Mouse (Mus musculus): ENCODE results near the gene Tceanc. TPM values are rescaled to one million over a fixed set of nuclear protein-coding genes. Genes with fewer than 3 reads are reported as not detected.
"Not testable (repeated sequence)": the region's sequence is repeated elsewhere in the genome, so short reads cannot be mapped to it uniquely, and the experiment has no call there.

Gene Tceanc
- polyA plus RNA-seq, 1 experiment from 2014 or later: 6.6 TPM

DNA sequence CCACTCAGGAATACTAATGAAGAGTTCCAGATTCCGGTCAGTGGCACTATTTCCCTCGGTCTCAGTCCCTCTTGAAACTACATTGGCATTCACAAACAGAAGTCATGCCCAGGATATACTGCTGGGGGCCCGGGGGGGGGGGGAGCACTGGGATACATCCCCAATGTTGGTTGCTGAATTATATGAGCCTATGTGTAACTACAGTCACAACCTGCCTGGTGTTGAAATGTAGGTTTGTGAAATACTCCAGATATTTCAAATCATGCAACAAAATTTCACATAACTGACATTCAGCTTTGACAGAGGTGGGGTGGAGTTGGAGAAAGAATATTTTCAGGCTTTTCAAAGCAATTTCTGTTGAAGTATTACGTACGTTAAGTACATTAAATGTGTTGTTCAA, 2.4 kb upstream of the Tceanc start:
- 69% methylated on average over 5 of the region's 5 CpGs for WGBS
- Histone ChIP-seq H3K4me3 (no peak overlapping the region), H3K27ac (no peak overlapping the region), H3K9ac (no peak overlapping the region), H3K9me3 (no peaks in the 10 kb centered on the region), H3K36me3 (no peaks in the 10 kb centered on the region), H3K4me1 (no peaks in the 10 kb centered on the region), H3K4me2 (no peak overlapping the region), H3K27me3 (no peaks in the 10 kb centered on the region)
- no peak for ATAC-seq (ENCODE audit: borderline replicate concordance, extremely low read depth, low FRiP score, low TSS enrichment)

DNA sequence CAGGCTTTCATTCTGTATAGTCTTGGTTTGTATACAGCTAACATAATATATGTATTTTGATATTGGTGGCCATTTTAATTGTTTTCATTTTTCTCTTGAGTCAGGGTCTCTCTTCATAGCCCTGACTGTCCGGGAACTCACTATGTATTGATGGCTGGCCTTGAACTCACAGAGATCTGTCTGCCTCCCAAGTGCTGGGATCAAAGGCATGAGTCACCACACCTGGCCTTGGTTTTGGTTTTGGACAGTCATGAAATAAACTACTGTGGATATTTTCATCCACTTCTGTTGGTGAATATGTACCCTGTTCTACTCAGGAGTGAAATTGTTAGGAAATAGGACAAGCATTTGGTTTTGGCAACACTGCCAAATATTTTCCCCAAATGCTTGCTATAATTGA, 1.7 kb downstream of the Tceanc start:
- Histone ChIP-seq H3K9ac (no peak overlapping the region), H3K9me3 (no peaks in the 10 kb centered on the region), H3K27ac (no peak overlapping the region), H3K4me1 (0 out of 2 replicates have a peak, but pooled peaks cover 3% of the 10 kb centered on the region), H3K4me2 (no peak overlapping the region), H3K4me3 (no peak overlapping the region), H3K36me3 (no peaks in the 10 kb centered on the region), H3K27me3 (no peaks in the 10 kb centered on the region; the same call in 1 of the 2 replicates)
- 59% methylated on average over 1 of the region's 1 CpGs for WGBS
- no peak for ATAC-seq (ENCODE audit: borderline replicate concordance, extremely low read depth, low FRiP score, low TSS enrichment)

DNA sequence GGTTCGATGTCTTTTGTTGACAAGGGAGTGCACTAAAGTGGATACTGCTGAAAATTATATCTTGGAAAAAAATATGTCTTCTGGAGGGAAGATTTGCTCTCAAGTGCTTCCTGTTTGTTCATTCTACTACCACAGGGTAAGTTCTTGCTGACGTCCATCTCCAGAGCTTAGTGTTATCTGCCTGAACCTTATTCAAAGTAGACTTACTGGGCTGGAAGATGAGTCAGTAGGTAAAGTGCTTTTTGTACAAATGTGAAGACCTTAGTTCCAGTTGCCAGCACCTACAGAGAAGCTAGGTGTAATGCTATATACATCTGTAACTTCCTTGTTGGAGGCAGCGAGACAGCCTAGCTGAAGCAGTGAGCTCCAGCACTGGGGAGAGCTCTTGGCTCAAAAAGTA, 2.4 kb downstream of the Tceanc start:
- 84% methylated on average over 3 of the region's 3 CpGs for WGBS
- Histone ChIP-seq H3K4me2 (no peak overlapping the region), H3K9me3 (no peaks in the 10 kb centered on the region), H3K27ac (no peak overlapping the region), H3K9ac (no peak overlapping the region), H3K4me3 (no peak overlapping the region), H3K4me1 (0 out of 2 replicates have a peak, but pooled peaks cover 3% of the 10 kb centered on the region), H3K27me3 (no peaks in the 10 kb centered on the region; the same call in 1 of the 2 replicates), H3K36me3 (no peaks in the 10 kb centered on the region)
- ATAC-seq (ENCODE audit: borderline replicate concordance, extremely low read depth, low FRiP score, low TSS enrichment): no peak

GRCm38 (mm10) chrX:166514035-166514434, 4.3 kb downstream of the Tceanc start:
- not testable (repeated sequence) for ATAC-seq (ENCODE audit: borderline replicate concordance, extremely low read depth, low FRiP score, low TSS enrichment); H3K9me3 ChIP-seq; H3K4me3 ChIP-seq; H3K36me3 ChIP-seq; H3K27ac ChIP-seq; H3K4me1 ChIP-seq; H3K9ac ChIP-seq; H3K27me3 ChIP-seq
- WGBS: 27% methylated on average over 12 of the region's 12 CpGs
- peak overlapping the region; percentile 16; the same call in 1 of the 2 replicates for H3K4me2 ChIP-seq

GRCm38 (mm10) chrX:166512071-166512470, 6.3 kb downstream of the Tceanc start:
- H3K27ac ChIP-seq: no peak overlapping the region
- WGBS: 87% methylated on average over 4 of the region's 4 CpGs
- H3K4me2 ChIP-seq: no peak overlapping the region
- 0 out of 2 replicates have a peak, but pooled peaks cover 3% of the 10 kb centered on the region for H3K4me1 ChIP-seq
- no peak for ATAC-seq (ENCODE audit: borderline replicate concordance, extremely low read depth, low FRiP score, low TSS enrichment)
- no peak overlapping the region for H3K9ac ChIP-seq
- H3K4me3 ChIP-seq: no peak overlapping the region
- H3K9me3 ChIP-seq: no peaks in the 10 kb centered on the region
- no peaks in the 10 kb centered on the region for H3K36me3 ChIP-seq
- H3K27me3 ChIP-seq: no peaks in the 10 kb centered on the region; the same call in 1 of the 2 replicates

DNA sequence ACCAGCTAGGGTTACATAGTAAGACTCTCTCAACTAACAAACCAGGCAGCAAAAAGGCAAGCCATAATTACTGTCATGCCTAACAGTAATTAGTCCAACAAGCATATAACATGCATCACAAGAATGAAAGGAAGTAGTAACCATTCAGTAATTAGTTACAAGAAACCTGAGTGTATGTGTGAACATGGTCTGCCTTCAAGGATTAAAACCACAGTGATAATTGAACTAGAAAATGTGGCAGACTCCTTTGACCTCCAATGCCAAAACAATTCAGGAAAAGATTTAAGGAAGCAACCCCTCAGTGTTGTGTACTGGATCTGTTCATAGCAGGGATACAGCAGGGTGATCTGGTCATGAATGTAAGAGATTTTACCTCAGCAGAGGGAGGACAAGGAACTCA, 7.3 kb downstream of the Tceanc start:
- Histone ChIP-seq H3K4me2 (no peak overlapping the region), H3K9me3 (no peaks in the 10 kb centered on the region), H3K4me1 (0 out of 2 replicates have a peak, but pooled peaks cover 3% of the 10 kb centered on the region), H3K36me3 (no peaks in the 10 kb centered on the region), H3K27ac (no peak overlapping the region), H3K4me3 (no peak overlapping the region), H3K27me3 (no peaks in the 10 kb centered on the region; the same call in 1 of the 2 replicates), H3K9ac (no peak overlapping the region)
- ATAC-seq (ENCODE audit: borderline replicate concordance, extremely low read depth, low FRiP score, low TSS enrichment): no peak

DNA sequence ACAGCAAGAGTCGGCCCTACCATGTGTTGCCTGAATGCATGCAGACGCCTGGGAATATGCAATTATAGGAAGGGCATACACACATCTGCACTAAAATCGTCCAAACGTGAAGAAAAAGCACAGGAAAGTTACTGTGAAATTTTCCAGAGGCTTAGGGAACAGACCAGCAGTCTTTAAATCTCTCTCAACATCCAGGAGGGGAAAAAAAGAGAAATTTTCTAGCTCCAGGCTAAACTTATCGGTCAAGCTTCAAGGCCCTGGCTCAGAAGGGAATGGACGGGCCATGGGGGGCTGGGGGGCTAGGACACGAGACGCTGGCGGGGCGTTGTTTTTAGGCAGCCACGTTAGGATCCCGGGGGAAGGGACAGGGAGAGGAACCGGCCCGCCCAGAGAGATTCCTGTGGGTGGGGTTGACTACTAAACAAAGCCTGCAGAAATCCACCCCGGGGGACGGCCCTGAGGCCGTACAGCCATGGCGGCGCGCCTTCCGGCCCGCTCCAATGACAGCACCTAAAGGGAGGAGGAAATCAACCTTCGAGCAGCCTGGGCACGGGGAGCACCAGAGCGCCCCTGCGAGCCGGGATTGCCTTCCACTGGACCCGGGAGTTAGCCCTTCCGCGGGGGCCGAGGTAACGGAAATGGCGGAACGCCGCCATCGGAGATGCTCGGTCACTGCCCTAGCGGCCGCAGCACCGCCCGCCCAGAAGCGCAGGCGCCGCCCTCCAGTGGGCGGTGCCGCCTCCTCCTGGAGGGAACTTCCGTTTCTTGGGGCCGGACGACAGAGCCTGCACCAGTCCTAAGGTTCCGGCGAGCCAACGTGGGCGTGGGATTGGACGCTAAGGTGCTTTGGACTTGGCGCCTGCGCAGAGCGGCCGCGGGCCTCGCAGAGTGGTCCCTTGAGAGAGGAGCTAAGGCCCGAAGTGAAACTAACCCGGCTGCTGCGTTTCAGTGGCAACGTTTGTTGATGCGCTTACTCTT, 8.3 kb downstream of the Tceanc start:
- Histone ChIP-seq H3K9me3 (no peaks in the 10 kb centered on the region), H3K9ac (peak overlapping the region; percentile 60), H3K27me3 (no peaks in the 10 kb centered on the region; the same call in 1 of the 2 replicates), H3K4me3 (peak overlapping the region; percentile 56), H3K27ac (peak overlapping the region; percentile 99), H3K4me2 (peak overlapping the region; percentile 52), H3K36me3 (no peaks in the 10 kb centered on the region), H3K4me1 (0 out of 2 replicates have a peak, but pooled peaks cover 3% of the 10 kb centered on the region)
- ATAC-seq (ENCODE audit: borderline replicate concordance, extremely low read depth, low FRiP score, low TSS enrichment): peak; percentile 99
- 15% methylated on average over 65 of the region's 65 CpGs for WGBS

- no peak for ATAC-seq (ENCODE audit: borderline replicate concordance, extremely low read depth, low FRiP score, low TSS enrichment)
- H3K9ac ChIP-seq: no peak overlapping the region
- H3K4me2 ChIP-seq: no peak overlapping the region
- no peak overlapping the region for H3K4me3 ChIP-seq
- H3K27me3 ChIP-seq: no peaks in the 10 kb centered on the region
- no peaks in the 10 kb centered on the region for H3K4me1 ChIP-seq
- H3K9me3 ChIP-seq: no peaks in the 10 kb centered on the region
- WGBS: 31% methylated on average over 2 of the region's 2 CpGs
- H3K36me3 ChIP-seq: no peaks in the 10 kb centered on the region
- H3K27ac ChIP-seq: no peak overlapping the region
These were observed 13.9 kb downstream of the Tceanc start for GRCm38 (mm10) chrX:166504421-166504820.

DNA sequence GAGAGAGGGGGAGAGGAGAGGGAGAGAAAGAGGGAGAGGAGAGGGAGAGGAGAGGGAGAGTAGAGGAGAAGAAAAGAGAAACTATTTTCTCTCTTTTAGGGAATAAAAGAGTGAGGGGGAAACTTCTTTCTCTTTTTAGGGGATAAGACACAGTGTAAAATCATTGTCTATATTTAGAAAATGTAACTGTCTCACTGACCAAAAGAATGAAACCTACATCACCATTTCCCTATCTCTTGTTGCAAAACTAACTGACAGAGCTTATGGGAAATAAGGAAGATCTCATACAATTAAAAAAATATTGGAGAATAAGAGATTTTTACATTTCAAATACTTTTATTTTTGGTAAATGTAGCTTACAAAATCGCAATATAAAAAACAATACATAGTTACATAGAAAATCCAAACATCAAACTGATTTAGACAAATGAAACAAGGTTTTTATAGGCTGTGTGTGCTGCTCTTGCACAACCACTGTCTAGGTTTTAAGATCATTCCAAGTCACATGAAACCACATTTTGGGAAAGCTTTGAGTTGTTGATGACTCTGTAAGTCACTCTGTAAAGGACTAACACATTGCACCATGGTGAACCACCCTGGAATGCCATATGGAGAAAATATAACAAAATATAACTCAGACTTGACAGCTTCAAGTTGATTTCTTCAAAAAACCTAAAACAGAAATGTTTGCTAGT, 18.7 kb downstream of the Tceanc start:
- no peak for ATAC-seq (ENCODE audit: borderline replicate concordance, extremely low read depth, low FRiP score, low TSS enrichment)
- Histone ChIP-seq H3K27ac (no peak overlapping the region), H3K4me2 (no peak overlapping the region), H3K4me1 (no peaks in the 10 kb centered on the region), H3K36me3 (no peaks in the 10 kb centered on the region), H3K9ac (no peak overlapping the region), H3K27me3 (no peaks in the 10 kb centered on the region), H3K4me3 (no peak overlapping the region), H3K9me3 (no peaks in the 10 kb centered on the region)
- 66% methylated on average over 1 of the region's 1 CpGs for WGBS

DNA sequence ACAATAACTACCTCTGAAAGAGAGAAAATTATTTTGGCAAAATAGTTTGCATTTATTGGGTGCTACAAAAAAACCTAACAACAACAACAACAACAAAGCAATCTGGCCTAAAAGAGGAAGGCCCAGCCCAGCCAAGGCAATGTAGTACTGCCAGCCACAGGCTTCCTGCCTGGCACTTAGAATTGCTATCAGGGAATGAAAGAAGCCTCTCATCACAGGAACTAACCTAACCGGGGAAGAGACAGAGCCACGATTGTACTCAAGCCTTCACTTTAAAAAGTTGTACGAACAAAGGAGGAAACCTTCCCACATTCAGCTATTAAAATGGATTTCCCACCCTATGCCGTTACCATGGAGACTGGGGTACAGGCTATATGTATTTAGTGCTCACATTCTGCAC, 20.6 kb downstream of the Tceanc start:
- Histone ChIP-seq H3K9me3 (no peaks in the 10 kb centered on the region), H3K4me2 (no peak overlapping the region), H3K36me3 (no peaks in the 10 kb centered on the region), H3K4me3 (no peak overlapping the region), H3K9ac (no peak overlapping the region), H3K4me1 (no peaks in the 10 kb centered on the region), H3K27ac (no peak overlapping the region), H3K27me3 (no peaks in the 10 kb centered on the region)
- WGBS: 59% methylated on average over 4 of the region's 4 CpGs
- no peak for ATAC-seq (ENCODE audit: borderline replicate concordance, extremely low read depth, low FRiP score, low TSS enrichment)

DNA sequence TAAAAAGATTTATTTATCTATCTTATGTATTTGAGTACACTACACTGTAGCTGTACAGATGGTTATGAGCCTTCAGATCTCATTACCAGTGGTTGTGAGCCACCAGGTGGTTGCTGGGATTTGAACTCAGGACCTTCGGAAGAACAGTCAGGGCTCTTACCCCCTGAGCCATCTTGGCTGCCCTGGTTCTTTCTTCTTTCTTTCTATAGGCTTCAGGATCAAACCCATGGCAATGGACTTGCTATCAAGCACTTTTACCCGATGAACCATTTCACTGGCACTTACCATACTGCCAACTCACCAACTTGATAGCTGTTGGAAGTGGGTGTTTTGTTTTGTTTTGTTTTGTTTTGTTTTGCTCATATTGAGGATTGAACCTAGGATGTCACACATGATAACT, 23.3 kb downstream of the Tceanc start:
- Histone ChIP-seq H3K4me2 (no peak overlapping the region), H3K27me3 (no peaks in the 10 kb centered on the region), H3K4me3 (no peak overlapping the region), H3K36me3 (no peaks in the 10 kb centered on the region), H3K4me1 (no peaks in the 10 kb centered on the region), H3K27ac (no peak overlapping the region), H3K9me3 (no peaks in the 10 kb centered on the region), H3K9ac (no peak overlapping the region)
- ATAC-seq (ENCODE audit: borderline replicate concordance, extremely low read depth, low FRiP score, low TSS enrichment): no peak
- WGBS: 86% methylated on average over 2 of the region's 2 CpGs

Measured in lung, embryonic 15.5 days (tissue).